Mouse (Mus musculus) forelimb bud, embryonic 11.5 days (tissue): Measurements from ENCODE around the gene Actg2.

Experiments used
- DNase-seq: peaks from one replicate; pipeline ENCODE4 v3.0.0-alpha.2; 2012; ENCODE audit warnings: low read depth, low spot score

Gene Actg2

GRCm38 (mm10) chr6:83512495-83512894 is 23.6 kb downstream of the Actg2 start:
- peak; percentile 58 for DNase-seq

GRCm38 (mm10) chr6:83510210-83510609 is 25.9 kb downstream of the Actg2 start:
- no peak for DNase-seq

GRCm38 (mm10) chr6:83509442-83509841 is 26.6 kb downstream of the Actg2 start:
- no peak for DNase-seq

- no peak for DNase-seq
Measured at GRCm38 (mm10) chr6:83507168-83507546, 28.9 kb downstream of the Actg2 start.

GRCm38 (mm10) chr6:83506258-83507167 is 29.6 kb downstream of the Actg2 start, which contains the start of gene Dguok:
Dguok (minus strand) TSS chr6:83506969.
- peak; percentile 99 for DNase-seq

- no peak for DNase-seq
Measured at GRCm38 (mm10) chr6:83505554-83505953, 30.5 kb downstream of the Actg2 start.

- no peak for DNase-seq
Measured at GRCm38 (mm10) chr6:83503361-83503760, 32.7 kb downstream of the Actg2 start.

- no peak for DNase-seq
Measured at GRCm38 (mm10) chr6:83502656-83503055, 33.4 kb downstream of the Actg2 start.

- DNase-seq, result no peak
Measured at GRCm38 (mm10) chr6:83501524-83502310, 34.3 kb downstream of the Actg2 start.

GRCm38 (mm10) chr6:83500462-83500861 is 35.6 kb downstream of the Actg2 start:
- no peak for DNase-seq

- DNase-seq, result no peak
Measured at GRCm38 (mm10) chr6:83499078-83499477, 37.0 kb downstream of the Actg2 start.

- no peak for DNase-seq
Measured at GRCm38 (mm10) chr6:83496753-83497710, 39.0 kb downstream of the Actg2 start.

GRCm38 (mm10) chr6:83496009-83496752 is 39.9 kb downstream of the Actg2 start:
- DNase-seq, result no peak

GRCm38 (mm10) chr6:83490622-83491021 is 45.4 kb downstream of the Actg2 start:
- DNase-seq, result no peak

- DNase-seq, result no peak
Measured at GRCm38 (mm10) chr6:83488200-83488599, 47.9 kb downstream of the Actg2 start.

GRCm38 (mm10) chr6:83487298-83487697 is 48.8 kb downstream of the Actg2 start:
- no peak for DNase-seq

GRCm38 (mm10) chr6:83485854-83486253 is 50.2 kb downstream of the Actg2 start:
- DNase-seq, result no peak

- no peak for DNase-seq
Measured at GRCm38 (mm10) chr6:83483776-83484175, 52.3 kb downstream of the Actg2 start.

GRCm38 (mm10) chr6:83482418-83483085 is 53.5 kb downstream of the Actg2 start:
- no peak for DNase-seq

GRCm38 (mm10) chr6:83480019-83480655 is 55.9 kb downstream of the Actg2 start:
- no peak for DNase-seq
